Mouse (Mus musculus) E14TG2a.4 (cell line): ENCODE data around the gene Hist2h2aa1.

Experiments
- H3K27me3 ChIP-seq: 2 replicates; pipeline ENCODE4 v1.6.1; 2014; ENCODE audit warnings: low read length, control low read depth; ENCODE audit not compliant: insufficient read depth
- H3K36me3 ChIP-seq: 2 replicates; pipeline ENCODE4 v1.6.1; 2014; ENCODE audit warnings: low read length, control low read depth; ENCODE audit not compliant: insufficient read depth
- H3K4me1 ChIP-seq: replicated peaks from 2 replicates; pipeline ENCODE4 v1.6.1; 2014; ENCODE audit warnings: low read depth, low read length, control low read depth
- H3K4me3 ChIP-seq: replicated peaks from 2 replicates; pipeline ENCODE4 v1.5.1; 2014; ENCODE audit warnings: mild to moderate bottlenecking, low read length
- H3K9me3 ChIP-seq: 2 replicates; pipeline ENCODE4 v1.6.1; 2014; ENCODE audit warnings: low read length, control low read depth
- CTCF ChIP-seq: conservative IDR thresholded peaks from 2 replicates; pipeline ENCODE4 v1.5.1; 2014; ENCODE audit warnings: low read length
- NANOG ChIP-seq: IDR thresholded peaks from 2 replicates; pipeline ENCODE4 v1.6.1; 2014; ENCODE audit warnings: borderline replicate concordance, low read length, mixed read lengths
- POU5F1 ChIP-seq: IDR thresholded peaks from 2 replicates; pipeline ENCODE4 v1.6.1; 2014; ENCODE audit warnings: low read length, borderline replicate concordance

Gene Hist2h2aa1

DNA sequence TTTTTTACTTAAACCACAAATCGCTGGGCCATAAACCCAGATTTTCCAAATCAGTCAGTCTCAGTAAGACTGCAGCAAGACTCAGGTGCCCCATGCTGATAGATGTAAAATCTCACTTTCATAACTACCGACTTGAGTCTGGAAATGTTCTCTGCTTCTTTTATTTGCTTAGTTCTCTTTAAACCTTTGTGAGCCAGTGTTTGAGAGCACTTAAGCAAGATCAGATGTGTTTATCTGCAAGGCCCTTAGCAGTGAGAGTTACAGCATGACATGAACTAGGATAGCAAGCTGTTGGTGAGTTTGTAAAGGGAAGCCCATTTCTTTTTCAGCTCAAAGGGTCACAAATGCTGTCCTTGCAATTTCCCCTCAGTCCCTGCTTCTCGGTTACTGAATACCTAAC lies 11.9 kb downstream of the Hist2h2aa1 start:
- Histone ChIP-seq H3K4me3 (no peak overlapping the region), H3K27me3 (no peaks in the 10 kb centered on the region), H3K4me1 (peaks cover 48% of the 10 kb centered on the region), H3K9me3 (no peaks in the 10 kb centered on the region), H3K36me3 (no peaks in the 10 kb centered on the region)
- TF ChIP-seq POU5F1, result no peak
- no peak for TF ChIP-seq CTCF

DNA sequence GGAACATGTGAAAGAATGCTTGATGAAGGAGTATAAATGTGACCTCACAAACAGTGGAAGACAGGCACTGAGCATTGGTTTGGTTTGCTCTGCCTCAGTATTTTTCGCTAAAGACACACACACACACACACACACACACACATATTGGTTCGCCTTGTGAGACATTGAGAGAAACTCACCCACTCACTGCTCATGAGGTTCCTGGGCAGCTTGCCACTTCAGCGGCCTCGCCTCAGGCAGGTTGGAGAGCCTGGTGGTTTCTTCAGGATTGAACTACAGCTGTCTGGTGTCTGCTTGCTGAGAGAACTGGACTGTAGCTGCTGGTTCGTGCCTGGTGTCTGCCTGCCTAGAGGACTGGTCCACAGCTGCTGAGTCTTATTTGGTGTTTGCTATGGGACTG lies 14.9 kb downstream of the Hist2h2aa1 start:
- Histone ChIP-seq H3K9me3 (no peaks in the 10 kb centered on the region), H3K36me3 (no peaks in the 10 kb centered on the region), H3K4me3 (no peak overlapping the region), H3K4me1 (peaks cover 58% of the 10 kb centered on the region), H3K27me3 (no peaks in the 10 kb centered on the region)
- TF ChIP-seq NANOG, result no peak

DNA sequence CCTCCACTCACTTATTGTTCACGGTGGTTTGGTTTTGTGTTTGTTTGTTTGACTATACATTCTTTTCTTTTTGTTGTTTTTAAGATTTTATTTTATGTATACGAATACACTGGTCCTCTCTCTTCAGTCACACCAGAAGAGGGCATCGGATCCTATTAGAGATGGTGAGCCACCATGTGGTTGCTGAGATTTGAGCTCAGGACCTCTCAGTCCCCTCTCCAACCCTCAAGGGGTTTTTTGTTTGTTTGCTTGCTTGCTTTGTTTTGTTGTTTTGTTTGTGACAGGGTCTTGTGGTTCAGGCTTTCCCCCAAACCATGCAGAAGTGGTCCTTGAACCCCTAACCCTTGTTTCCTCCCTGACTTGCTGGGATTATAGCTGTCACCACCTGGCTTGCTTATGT lies 16.3 kb downstream of the Hist2h2aa1 start:
- Histone ChIP-seq H3K4me3 (peak overlapping the region; percentile 79), H3K36me3 (no peaks in the 10 kb centered on the region), H3K4me1 (peaks cover 46% of the 10 kb centered on the region), H3K27me3 (no peaks in the 10 kb centered on the region), H3K9me3 (no peaks in the 10 kb centered on the region)
- TF ChIP-seq NANOG (no peak), CTCF (no peak), POU5F1 (no peak)

DNA sequence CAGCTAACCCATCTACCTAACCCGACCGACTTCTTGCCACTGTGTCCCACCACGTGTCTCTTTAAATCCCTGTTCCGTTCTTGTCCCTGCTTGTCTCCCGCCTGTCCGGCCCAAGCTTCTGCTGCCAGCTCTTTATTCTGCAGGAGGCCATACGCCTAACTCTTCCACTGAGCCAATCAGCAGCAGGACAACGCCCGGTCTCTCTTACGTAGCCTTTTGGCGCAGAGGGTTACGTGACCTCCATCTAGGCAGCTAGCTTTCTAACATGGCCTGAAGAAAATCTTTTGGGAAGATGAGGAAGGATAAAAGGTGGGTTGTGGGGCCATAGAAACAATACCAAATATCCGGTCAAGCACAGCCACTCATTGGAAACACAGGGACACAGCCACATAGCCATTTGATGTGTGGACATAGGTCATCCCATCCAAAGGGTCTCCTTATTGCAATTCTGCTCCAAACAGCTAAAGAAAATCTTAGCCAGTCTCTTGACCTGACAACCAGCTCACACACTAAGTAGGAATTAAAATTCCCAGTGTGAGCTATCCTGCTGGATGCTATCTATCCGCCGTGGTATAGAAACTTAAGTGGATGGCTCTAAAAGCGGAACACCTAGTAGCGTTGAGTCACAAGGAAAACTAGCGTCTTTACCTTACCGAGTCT lies 17.0 kb downstream of the Hist2h2aa1 start:
- TF ChIP-seq NANOG, result no peak
- TF ChIP-seq CTCF, result no peak
- TF ChIP-seq POU5F1, result no peak
- Histone ChIP-seq H3K9me3 (no peaks in the 10 kb centered on the region), H3K36me3 (no peaks in the 10 kb centered on the region), H3K4me3 (peak overlapping the region; percentile 79), H3K4me1 (peaks cover 53% of the 10 kb centered on the region), H3K27me3 (no peaks in the 10 kb centered on the region)

DNA sequence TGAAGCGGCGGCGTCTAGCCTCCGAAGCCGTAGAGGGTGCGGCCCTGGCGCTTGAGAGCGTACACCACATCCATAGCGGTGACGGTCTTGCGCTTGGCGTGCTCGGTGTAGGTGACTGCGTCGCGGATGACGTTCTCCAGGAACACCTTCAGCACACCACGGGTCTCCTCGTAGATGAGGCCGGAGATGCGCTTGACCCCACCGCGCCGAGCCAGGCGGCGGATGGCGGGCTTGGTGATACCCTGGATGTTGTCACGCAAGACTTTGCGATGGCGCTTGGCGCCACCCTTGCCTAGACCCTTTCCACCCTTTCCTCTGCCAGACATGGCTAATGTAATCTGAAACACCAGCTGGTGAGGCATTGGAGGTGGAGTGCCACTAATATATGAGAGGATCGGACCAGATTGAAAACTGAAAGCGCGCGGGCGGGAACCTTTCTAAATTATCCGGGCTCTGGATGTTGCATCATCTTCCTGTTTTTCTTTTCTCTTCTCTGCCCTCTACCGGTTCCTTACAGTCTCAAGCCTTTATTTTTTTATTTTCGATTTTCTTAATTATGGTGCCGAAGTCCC lies 17.8 kb downstream of the Hist2h2aa1 start, which contains the start of gene Hist2h4:
TSS of gene Hist2h4 (minus strand) at position 333 of the 572 bp plus-strand sequence.
- peaks cover 60% of the 10 kb centered on the region for H3K4me1 ChIP-seq

DNA sequence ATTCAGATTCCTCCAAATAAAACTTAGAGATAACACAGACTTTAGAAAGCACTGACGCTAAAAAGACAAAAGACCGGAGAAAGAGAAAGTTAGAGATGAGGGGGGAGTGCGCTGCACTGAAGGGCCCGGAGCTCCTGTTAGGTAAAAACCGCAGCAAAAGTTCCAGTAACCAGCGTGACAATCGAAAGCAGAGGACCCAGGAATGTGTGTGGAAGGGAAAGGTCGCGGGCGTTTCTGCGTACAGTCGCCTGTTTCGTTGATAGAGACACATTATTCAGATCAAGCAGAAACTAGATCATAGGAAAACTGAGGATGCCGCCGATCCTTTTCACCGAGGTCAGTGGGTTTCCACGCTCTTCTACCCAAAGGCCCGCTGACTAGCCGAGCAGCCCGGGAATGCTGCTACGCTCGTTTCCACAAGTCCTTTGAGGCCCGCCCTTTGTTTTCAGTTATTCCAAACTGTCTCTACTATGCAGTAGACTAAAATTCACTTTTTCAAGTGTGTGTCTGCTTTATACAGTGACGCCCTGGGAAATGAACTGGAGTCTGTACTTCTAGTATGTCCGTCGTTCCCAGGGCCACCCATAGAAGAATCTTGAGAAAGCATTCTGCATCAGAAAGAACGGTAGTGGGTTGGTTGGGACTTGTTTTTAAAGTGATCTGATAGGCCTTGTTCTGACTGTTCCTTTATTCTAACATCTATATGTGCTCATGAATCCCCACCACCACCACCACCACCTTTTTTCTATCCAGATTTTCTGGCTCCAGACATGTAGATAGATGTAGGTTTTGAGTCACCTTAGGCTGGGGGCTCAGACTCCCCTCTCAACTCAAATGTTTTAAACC lies 18.5 kb downstream of the Hist2h2aa1 start:
- TF ChIP-seq CTCF (no peak), POU5F1 (no peak), NANOG (no peak)
- Histone ChIP-seq H3K36me3 (no peaks in the 10 kb centered on the region), H3K9me3 (no peaks in the 10 kb centered on the region), H3K4me3 (peak overlapping the region; percentile 79), H3K27me3 (no peaks in the 10 kb centered on the region), H3K4me1 (peaks cover 55% of the 10 kb centered on the region)

More for the DNA sequence above, 17.8 kb downstream of the Hist2h2aa1 start, which contains the start of gene Hist2h4:
- no peaks in the 10 kb centered on the region for H3K27me3 ChIP-seq
- H3K36me3 ChIP-seq, result no peaks in the 10 kb centered on the region
- peak within 1 kb of the TSS; percentile 79 for H3K4me3 ChIP-seq
- TF ChIP-seq CTCF, result peak; percentile 34
- TF ChIP-seq NANOG, result no peak
- H3K9me3 ChIP-seq, result no peaks in the 10 kb centered on the region

DNA sequence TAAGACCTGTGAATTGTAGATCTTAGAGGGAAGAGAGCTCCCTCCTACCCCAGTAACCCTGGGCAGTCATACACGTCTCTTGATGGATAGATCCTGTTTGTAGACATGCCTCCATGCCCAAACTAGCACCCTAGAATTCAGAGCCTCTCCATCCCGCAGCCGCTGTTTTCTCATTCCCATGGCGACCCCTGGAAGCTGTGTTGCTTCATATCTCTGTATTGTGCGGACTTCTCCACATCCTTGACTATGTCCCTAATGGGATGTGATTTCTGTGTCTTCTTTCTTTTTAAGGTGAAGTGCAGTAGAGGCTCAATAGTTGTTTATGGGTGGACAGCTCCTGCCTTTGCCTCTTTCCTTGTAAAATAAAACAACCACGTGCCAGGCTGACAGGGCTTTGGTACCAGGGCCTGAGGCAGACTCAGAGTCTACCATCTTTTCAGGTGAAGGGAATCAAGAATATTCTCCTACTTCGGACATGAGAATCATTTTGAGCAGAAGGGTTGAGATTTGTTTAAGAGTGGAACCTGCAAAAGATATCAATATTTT lies 19.2 kb downstream of the Hist2h2aa1 start:
- peak overlapping the region; percentile 79 for H3K4me3 ChIP-seq
- no peaks in the 10 kb centered on the region for H3K36me3 ChIP-seq
- no peaks in the 10 kb centered on the region for H3K9me3 ChIP-seq
- H3K27me3 ChIP-seq, result no peaks in the 10 kb centered on the region
- H3K4me1 ChIP-seq, result peaks cover 52% of the 10 kb centered on the region
- TF ChIP-seq NANOG, result no peak

DNA sequence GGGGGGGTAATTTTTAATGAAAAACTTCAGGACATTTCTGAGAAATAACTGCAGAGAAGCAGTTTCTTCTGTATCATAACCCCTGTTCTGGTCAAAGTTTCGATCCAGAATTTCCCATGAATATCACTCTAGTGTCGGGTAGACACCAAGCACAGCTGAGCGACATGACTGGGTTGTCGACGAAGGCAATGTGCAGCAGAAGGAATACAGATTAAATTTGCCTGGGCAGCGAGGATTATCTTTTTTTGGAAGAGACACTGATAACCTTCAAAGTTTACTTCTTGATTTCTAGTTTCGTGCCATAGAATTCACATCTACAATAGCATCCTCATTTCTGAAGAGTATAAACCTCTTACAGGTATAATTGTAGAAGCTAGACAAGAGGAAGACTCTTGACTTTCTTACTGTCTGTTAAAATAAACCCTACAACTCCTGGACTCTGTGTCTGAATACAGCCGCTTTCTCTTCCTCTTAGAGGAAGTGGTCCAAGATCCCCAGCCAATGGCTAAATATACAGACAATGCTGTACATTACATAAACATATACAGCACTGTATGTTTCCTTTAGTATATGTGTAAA lies 20.9 kb downstream of the Hist2h2aa1 start:
- H3K36me3 ChIP-seq, result no peaks in the 10 kb centered on the region
- TF ChIP-seq POU5F1, result no peak
- no peak for TF ChIP-seq NANOG
- no peak for TF ChIP-seq CTCF
- peaks cover 46% of the 10 kb centered on the region for H3K4me1 ChIP-seq
- H3K9me3 ChIP-seq, result no peaks in the 10 kb centered on the region
- no peaks in the 10 kb centered on the region for H3K27me3 ChIP-seq
- H3K4me3 ChIP-seq, result no peak overlapping the region
